Comparison of ENCODE assay signal across 22 mouse cellular contexts in the genomic region with DNA sequence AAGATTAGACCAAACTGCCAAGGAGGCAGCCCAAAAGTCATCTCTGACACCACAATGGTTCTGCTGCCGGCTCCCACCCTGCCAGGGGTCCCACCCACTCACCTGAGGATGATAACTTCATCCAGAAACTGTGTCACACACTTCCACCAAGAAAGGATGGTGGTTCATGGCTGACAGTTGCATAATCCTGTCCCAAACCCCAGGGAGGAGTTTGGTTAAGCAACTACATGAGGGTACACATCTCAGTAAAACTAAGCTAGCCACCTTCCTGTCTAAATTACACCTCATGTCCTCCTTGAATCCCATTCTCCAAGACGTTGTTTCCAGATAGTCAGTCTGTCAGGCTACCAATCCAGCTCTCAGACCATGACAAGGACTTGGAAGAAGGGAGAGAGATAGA. TPM values are rescaled to one million over a fixed set of nuclear protein-coding genes. Genes with fewer than 3 reads are reported as not detected.
"Had no signal": no experiment of that assay in that cellular context is flagged by ENCODE, and none has a peak within 500 bp of the region (broad histone marks: within the 10 kb centered on the region; RNA-seq: fewer than 3 reads in every experiment).

No protein-coding gene starts in this region.

- H3K4me1 ChIP-seq: hindbrain, embryonic 15.5 days; midbrain, embryonic 13.5 days; neural tube, embryonic 13.5 days had no signal

- H3K27ac ChIP-seq: hindbrain, embryonic 15.5 days; kidney, postnatal 0 days; layer of hippocampus, adult 2 months; macrophage; midbrain, embryonic 13.5 days; neural tube, embryonic 13.5 days had no signal

- H3K9me3 ChIP-seq: hindbrain, embryonic 15.5 days; midbrain, embryonic 13.5 days; neural tube, embryonic 13.5 days had no signal

- H3K4me2 ChIP-seq: hindbrain, embryonic 15.5 days; midbrain, embryonic 13.5 days; neural tube, embryonic 13.5 days had no signal

- H3K9ac ChIP-seq: hindbrain, embryonic 15.5 days; midbrain, embryonic 13.5 days; neural tube, embryonic 13.5 days had no signal

- H3K4me3 ChIP-seq: hindbrain, embryonic 15.5 days; layer of hippocampus, adult 2 months; midbrain, embryonic 13.5 days; myocyte; neural tube, embryonic 13.5 days had no signal

- ATAC-seq: intestine, postnatal 0 days; midbrain, embryonic 13.5 days; midbrain, embryonic 16.5 days had no signal

- H3K27me3 ChIP-seq: hindbrain, embryonic 15.5 days; midbrain, embryonic 13.5 days; neural tube, embryonic 13.5 days had no signal

- H3K36me3 ChIP-seq: hindbrain, embryonic 15.5 days; midbrain, embryonic 13.5 days; neural tube, embryonic 13.5 days had no signal

- DNase-seq: kidney, adult 2 months; kidney, postnatal 25 days; layer of hippocampus, adult 9-11 months; lung, adult 2 months; retina, postnatal 1 day; right cerebral cortex, postnatal 25 days; spleen, adult 18-20 months; thymus, adult 18-20 months; thymus, postnatal 14 days; thymus, postnatal 4 days had no signal

RNA-seq across cellular contexts. Expression of gene C1qtnf4, which starts 46.6 kb away (rescaled TPM):
- total RNA-seq: megakaryocyte, adult 5-6 weeks; monocyte, adult 5-6 weeks; neutrophil, adult 5-6 weeks had no signal
- polyA plus RNA-seq: macrophage had no signal
